Mouse (Mus musculus) kidney, embryonic 14.5 days (tissue): Measurements from ENCODE around the gene Pitpnc1. TPM values are rescaled to one million over a fixed set of nuclear protein-coding genes. Genes with fewer than 3 reads are reported as not detected.
A peak's percentile ranks its signal among the peaks of the same experiment; 100 is the strongest.
"Not testable (repeated sequence)": the region's sequence is repeated elsewhere in the genome, so short reads cannot be mapped to it uniquely, and the experiment has no call there.

Experiments
- ATAC-seq: fragments of 200-750 bp; cut with Nextera tagmentation; 2 replicates; pipeline ENCODE4 v1.8.0; 2017; ENCODE audit warnings: moderate number of reproducible peaks, mild to moderate bottlenecking, moderate TSS enrichment, moderate library complexity; ENCODE audit not compliant: low FRiP score, low TSS enrichment
- H3K27ac ChIP-seq: fragments of 300-500 bp; sonication (generic); 2 replicates; pipeline ENCODE4 v1.5.1; 2014; ENCODE audit warnings: low read depth, mild to moderate bottlenecking, low read length, moderate library complexity, mixed read lengths
- H3K27me3 ChIP-seq: fragments of 300-500 bp; sonication (generic); 2 replicates; pipeline ENCODE4 v1.6.1; 2014; ENCODE audit warnings: mild to moderate bottlenecking, low read length; ENCODE audit not compliant: control insufficient read depth, insufficient read depth
- H3K36me3 ChIP-seq: fragments of 300-500 bp; sonication (generic); 2 replicates; pipeline ENCODE4 v1.6.1; 2014; ENCODE audit warnings: low read length, mixed read lengths; ENCODE audit not compliant: control insufficient read depth, insufficient read depth
- H3K4me1 ChIP-seq: fragments of 300-500 bp; sonication (generic); 2 replicates; pipeline ENCODE4 v1.6.1; 2014; ENCODE audit warnings: low read length, mixed read lengths; ENCODE audit not compliant: control insufficient read depth, insufficient read depth
- H3K4me2 ChIP-seq: fragments of 300-500 bp; sonication (generic); replicated peaks from 2 replicates; pipeline ENCODE4 v1.6.1; 2014; ENCODE audit warnings: low read depth, mild to moderate bottlenecking, low read length
- H3K4me3 ChIP-seq: fragments of 300-500 bp; sonication (generic); 2 replicates; pipeline ENCODE4 v1.5.1; 2014; ENCODE audit warnings: mild to moderate bottlenecking, low read length
- H3K9ac ChIP-seq: fragments of 300-500 bp; sonication (generic); 2 replicates; pipeline ENCODE4 v1.6.1; 2014; ENCODE audit warnings: low read depth, mild to moderate bottlenecking, low read length, moderate library complexity
- H3K9me3 ChIP-seq: fragments of 300-500 bp; sonication (generic); 2 replicates; pipeline ENCODE4 v1.6.1; 2016; ENCODE audit warnings: low read length; ENCODE audit not compliant: control insufficient read depth
- WGBS: fragments of 180-500 bp; shearing (Covaris S2); extraction: QIAGEN DNeasy Blood & Tissue Kit; methylation state at CpG from one replicate; pipeline ENCODE4 v1.1.7; 2014; 5-methylcytosine and 5-hydroxymethylcytosine counted together
- polyA plus RNA-seq: library from polyadenylated mRNA; unstranded; fragments of >200 nt; fragmentation: Nextera tagmentation; extraction: Ambion mirVana; gene quantifications from 2 replicates; pipeline ENCODE4 v1.2.1, GENCODE M21; 2014

Gene Pitpnc1
- 15.2 and 19.4 TPM in 2 replicates for polyA plus RNA-seq

DNA sequence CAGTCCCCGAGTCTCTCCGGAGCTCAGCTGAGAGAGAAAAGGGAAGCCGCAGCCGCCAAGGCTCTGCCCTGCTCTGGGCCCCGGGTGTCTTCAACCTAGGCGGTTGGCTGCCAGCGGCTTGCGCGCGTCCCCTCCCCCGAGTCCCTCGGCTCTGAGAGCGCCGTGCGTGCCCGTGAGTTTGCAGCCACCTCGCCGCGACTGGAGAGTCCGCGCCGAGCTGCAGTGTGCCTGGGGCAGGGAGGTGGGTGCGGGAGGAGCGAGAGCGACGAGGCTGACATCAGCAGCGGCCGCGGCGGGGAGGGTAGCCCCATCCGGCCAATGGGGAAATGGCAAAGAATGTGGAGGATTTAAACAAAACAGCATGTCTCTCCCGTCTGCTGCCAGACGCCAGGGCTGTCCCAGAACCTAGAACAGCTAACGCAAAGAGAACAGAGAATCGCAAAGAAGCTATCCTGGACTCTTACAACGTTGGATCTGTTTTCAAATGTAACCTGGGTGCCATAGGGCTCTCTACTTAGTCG, at the start of gene Pitpnc1:
Pitpnc1 (minus strand) TSS at position 179 of the 521 bp plus-strand sequence.
- peak within 1 kb of the TSS; percentile 89 for H3K4me2 ChIP-seq
- no peaks in the 10 kb centered on the region for H3K27me3 ChIP-seq
- H3K4me1 ChIP-seq: peaks cover 14% of the 10 kb centered on the region
- peak within 1 kb of the TSS; percentile 86 for H3K4me3 ChIP-seq
- H3K9ac ChIP-seq: peak within 1 kb of the TSS; percentile 84
- peak within 1 kb of the TSS; percentile 91 for H3K27ac ChIP-seq
- H3K36me3 ChIP-seq: no peaks in the 10 kb centered on the region
- WGBS: under 1% methylated on average over 37 of the region's 37 CpGs
- H3K9me3 ChIP-seq: no peaks in the 10 kb centered on the region
- ATAC-seq: peak; percentile 87

DNA sequence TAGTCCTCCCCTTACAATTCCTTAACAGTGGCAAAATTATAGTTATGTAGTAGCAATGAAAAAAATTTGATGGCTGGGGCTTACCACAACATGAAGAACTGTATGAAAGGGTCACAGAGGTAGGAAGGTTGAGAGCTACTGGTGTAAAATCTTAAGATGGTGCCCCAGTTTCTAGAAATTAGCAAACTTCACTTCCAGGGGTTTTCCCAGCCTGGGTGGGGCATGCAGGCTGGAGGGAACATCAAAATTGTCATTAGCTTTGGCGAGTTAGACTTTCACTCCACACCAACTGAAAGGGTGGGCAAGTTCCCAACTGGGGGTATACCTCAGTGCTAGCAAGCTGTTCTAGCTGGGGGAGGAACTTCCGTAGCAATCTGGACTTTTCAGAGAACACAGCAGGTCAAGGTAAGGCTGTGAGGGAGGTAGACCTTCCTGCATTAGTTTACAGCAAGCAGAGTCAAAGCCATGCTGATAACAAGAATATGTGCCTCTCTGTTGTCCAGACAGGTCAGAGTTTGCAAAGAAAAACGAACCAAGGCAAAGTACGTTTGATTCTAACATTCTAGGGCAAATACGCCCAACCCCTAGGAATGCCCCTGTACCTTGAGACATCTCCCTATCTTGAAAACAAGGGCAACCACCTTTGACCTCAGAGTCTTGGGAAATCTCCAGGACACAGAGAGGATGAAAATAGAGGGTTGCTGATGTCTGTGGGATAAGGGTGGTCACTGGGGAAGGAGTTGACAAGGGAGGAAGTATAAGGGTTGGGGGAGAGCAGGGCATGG, 48.3 kb upstream of the Pitpnc1 start:
- Histone ChIP-seq H3K36me3 (no peaks in the 10 kb centered on the region), H3K9me3 (no peaks in the 10 kb centered on the region), H3K4me2 (no peak overlapping the region), H3K4me1 (no peaks in the 10 kb centered on the region), H3K9ac (no peak overlapping the region), H3K27me3 (no peaks in the 10 kb centered on the region), H3K27ac (no peak overlapping the region), H3K4me3 (no peak overlapping the region)
- no peak for ATAC-seq
- WGBS: 76% methylated on average over 5 of the region's 5 CpGs

DNA sequence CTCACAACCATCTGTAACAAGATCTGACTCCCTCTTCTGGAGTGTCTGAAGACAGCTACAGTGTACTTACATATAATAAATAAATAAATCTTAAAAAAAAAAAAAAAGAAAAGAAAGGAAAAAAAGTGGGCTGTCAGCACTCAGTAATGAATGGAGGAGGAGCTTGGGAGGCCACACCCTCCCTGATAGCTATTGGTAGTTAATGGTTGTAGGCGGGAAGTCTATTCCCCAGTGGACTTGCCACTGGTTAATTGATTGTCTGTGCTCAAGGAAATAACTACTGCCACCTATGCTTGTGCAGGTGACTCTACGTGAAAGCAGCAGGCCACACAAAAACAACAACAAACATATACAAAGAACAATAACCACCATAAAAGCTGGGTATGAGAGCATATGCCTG, 45.9 kb upstream of the Pitpnc1 start:
- Histone ChIP-seq H3K4me1 (no peaks in the 10 kb centered on the region), H3K4me3 (no peak overlapping the region), H3K9me3 (no peaks in the 10 kb centered on the region), H3K27me3 (no peaks in the 10 kb centered on the region), H3K9ac (no peak overlapping the region), H3K36me3 (no peaks in the 10 kb centered on the region), H3K4me2 (no peak overlapping the region), H3K27ac (no peak overlapping the region)
- ATAC-seq: no peak
- 90% methylated on average over 2 of the region's 2 CpGs for WGBS

DNA sequence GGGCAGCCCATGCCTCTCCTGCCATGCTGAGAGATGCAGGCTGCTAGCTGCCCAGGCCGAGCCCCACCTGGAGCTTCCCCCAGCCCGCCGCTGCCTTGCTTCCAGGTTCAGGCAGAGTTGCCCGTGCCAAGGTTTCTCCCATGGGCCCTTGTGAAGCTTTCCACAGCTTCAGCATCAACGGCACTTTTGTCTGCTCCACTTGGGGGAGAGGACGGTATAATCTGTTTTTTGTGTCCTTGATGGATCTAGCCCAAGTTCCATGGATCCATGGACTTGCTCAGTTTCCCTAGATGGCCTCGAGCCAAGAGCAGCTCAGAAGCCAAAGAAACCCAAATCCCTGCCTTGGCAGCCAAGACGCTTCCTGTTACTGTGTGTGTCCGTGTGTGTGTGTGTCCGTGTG, 42.5 kb upstream of the Pitpnc1 start:
- 93% methylated on average over 10 of the region's 10 CpGs for WGBS
- H3K36me3 ChIP-seq: no peaks in the 10 kb centered on the region
- no peak overlapping the region for H3K4me2 ChIP-seq
- no peak for ATAC-seq
- H3K4me1 ChIP-seq: peaks cover 6% of the 10 kb centered on the region; the same call in 1 of the 2 replicates
- no peak overlapping the region for H3K4me3 ChIP-seq
- no peaks in the 10 kb centered on the region for H3K9me3 ChIP-seq
- no peak overlapping the region for H3K9ac ChIP-seq
- H3K27ac ChIP-seq: no peak overlapping the region
- H3K27me3 ChIP-seq: no peaks in the 10 kb centered on the region

DNA sequence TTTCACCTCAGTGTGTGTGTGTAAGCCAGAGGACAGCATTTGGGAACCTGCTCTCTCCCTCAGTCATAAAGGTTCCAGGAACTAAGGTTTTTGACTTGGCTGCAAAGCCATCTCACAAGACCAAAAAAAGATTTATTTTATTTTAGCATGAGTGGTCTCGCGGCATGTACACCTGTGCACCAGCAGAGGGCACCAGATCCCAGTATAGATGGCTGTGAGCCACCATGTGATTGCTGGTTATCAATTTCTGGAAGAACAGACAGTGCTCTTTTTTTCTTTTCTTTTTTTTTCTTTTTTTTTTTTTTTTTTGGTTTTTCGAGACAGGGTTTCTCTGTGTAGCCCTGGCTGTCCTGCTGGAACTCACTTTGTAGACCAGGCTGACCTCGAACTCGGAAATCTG, 41.5 kb upstream of the Pitpnc1 start:
- H3K27me3 ChIP-seq, H3K4me2 ChIP-seq, H3K9ac ChIP-seq, H3K9me3 ChIP-seq, ATAC-seq, H3K4me1 ChIP-seq, H3K27ac ChIP-seq, H3K4me3 ChIP-seq, H3K36me3 ChIP-seq: not testable (repeated sequence)
- WGBS: 47% methylated on average over 4 of the region's 5 CpGs

DNA sequence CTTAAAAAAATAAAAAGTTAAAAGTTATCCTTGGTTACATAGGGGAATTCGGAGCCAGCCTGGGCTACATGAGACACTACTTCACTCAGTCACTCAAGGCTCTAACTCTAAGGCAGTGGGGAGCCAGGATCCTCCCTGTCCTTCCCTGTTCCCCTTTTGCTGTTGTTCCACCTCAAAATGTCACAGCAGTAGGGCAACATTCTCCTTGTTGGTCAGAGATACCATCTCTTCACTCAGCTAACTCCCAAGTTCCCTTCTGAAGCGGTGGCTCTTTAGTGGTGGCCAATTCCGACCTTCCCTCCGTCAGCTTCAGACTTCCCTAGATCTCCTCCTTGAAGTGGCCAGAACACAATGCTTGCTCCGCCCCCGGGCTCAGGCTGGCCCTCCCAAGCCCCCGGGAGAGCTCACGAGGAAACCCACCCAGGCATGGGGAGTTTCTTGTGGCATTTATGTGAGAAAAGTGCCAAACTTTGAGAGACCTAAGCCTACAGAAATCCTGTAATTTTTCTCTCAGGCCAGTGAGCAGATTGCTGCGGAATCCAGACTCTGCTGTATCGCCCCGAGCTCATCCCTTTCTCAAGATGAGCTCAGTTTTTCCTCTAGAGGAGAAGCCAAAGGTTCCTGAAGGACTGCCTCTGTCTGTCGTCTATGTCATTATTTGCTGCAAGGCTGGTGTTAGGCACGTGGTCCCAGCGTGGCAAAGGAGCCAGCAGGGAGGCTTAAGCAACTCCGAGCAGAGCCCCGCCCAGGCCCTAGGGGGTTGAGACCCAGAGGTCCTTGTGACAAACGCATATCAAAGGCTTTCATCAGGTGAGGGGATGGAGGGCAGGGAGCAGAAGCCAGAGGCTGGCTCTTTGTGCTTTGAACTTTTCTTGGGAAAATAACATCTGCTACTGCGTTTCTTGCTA, 40.1 kb upstream of the Pitpnc1 start:
- Histone ChIP-seq H3K9me3 (no peaks in the 10 kb centered on the region), H3K27me3 (no peaks in the 10 kb centered on the region), H3K27ac (no peak overlapping the region), H3K9ac (peak overlapping the region; percentile 5; the same call in 1 of the 2 replicates), H3K4me3 (peak overlapping the region; percentile 19; the same call in 1 of the 2 replicates), H3K36me3 (no peaks in the 10 kb centered on the region), H3K4me2 (peak overlapping the region; percentile 37), H3K4me1 (peaks cover 6% of the 10 kb centered on the region; the same call in 1 of the 2 replicates)
- ATAC-seq: no peak
- 4% methylated on average over 18 of the region's 18 CpGs for WGBS

DNA sequence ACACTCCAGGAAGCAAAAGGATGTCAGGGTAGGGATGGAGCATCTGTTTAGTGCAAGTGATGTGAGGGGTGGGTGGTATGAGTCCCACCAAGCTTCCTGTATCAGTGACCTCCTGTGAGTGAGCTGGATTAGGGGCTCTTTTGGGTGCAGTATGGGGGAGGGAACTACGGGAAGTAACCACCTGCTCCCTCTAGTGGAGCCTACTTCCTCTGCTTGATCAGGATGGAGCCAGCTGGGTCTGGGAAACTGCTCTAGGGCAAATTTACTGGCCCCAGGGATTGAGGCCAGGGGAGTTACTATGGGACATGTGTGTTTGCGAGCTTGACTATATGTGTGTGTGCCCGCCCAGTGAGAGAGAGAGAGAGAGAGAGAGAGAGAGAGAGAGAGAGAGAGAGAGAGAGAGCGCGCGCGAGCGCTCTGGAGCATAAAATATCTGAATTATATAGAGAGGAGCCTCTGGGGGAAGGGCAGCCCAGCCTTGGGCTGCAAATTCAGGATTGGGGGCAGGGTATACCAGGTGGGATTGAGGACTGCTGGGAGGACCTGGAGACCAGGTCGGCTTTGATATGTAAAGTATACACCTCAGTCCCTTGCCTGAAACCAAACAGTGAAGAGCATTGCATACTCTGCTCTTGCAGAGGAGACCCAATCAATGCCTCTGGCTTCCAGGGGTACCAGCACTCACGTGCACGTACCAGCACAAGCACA, 39.3 kb upstream of the Pitpnc1 start:
- H3K4me1 ChIP-seq: peaks cover 6% of the 10 kb centered on the region; the same call in 1 of the 2 replicates
- no peaks in the 10 kb centered on the region for H3K36me3 ChIP-seq
- no peaks in the 10 kb centered on the region for H3K27me3 ChIP-seq
- ATAC-seq: peak; percentile 36
- no peak overlapping the region for H3K4me2 ChIP-seq
- no peak overlapping the region for H3K9ac ChIP-seq
- H3K27ac ChIP-seq: no peak overlapping the region
- WGBS: 29% methylated on average over 11 of the region's 11 CpGs
- no peak overlapping the region for H3K4me3 ChIP-seq
- no peaks in the 10 kb centered on the region for H3K9me3 ChIP-seq

DNA sequence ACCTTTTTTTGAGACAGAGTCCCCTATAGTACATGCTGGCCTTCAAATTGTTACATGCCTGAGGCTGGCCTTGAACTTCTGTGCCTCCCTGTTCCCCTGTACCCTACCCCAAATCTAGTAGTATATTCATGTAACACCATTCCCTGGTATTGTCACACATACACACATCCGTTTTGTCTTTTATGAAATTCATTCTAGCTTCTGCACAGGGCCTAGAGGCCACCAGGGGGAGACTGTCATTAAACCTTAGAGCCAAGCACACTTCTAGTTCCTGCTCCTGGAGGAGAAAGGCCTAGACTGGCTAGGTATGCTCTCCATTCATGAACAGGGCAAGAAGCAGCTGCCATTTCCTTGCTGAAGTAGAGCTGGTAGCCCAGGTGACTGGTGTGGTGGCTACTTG, 35.8 kb upstream of the Pitpnc1 start:
- no peaks in the 10 kb centered on the region for H3K36me3 ChIP-seq
- no peak overlapping the region for H3K4me3 ChIP-seq
- no peak overlapping the region for H3K4me2 ChIP-seq
- H3K4me1 ChIP-seq: peaks cover 6% of the 10 kb centered on the region; the same call in 1 of the 2 replicates
- WGBS: 85% methylated on average over 1 of the region's 1 CpGs
- no peak overlapping the region for H3K27ac ChIP-seq
- H3K27me3 ChIP-seq: no peaks in the 10 kb centered on the region
- no peaks in the 10 kb centered on the region for H3K9me3 ChIP-seq
- no peak for ATAC-seq
- no peak overlapping the region for H3K9ac ChIP-seq
